Mouse (Mus musculus): Measurements from ENCODE around the gene Sez6l. TPM values are rescaled to one million over a fixed set of nuclear protein-coding genes. Genes with fewer than 3 reads are reported as not detected.
A peak's percentile ranks its signal among the peaks of the same experiment; 100 is the strongest.

Gene Sez6l
- total RNA-seq, 4 experiments from 2014 or later: 193 to 229 (median 215) TPM

DNA sequence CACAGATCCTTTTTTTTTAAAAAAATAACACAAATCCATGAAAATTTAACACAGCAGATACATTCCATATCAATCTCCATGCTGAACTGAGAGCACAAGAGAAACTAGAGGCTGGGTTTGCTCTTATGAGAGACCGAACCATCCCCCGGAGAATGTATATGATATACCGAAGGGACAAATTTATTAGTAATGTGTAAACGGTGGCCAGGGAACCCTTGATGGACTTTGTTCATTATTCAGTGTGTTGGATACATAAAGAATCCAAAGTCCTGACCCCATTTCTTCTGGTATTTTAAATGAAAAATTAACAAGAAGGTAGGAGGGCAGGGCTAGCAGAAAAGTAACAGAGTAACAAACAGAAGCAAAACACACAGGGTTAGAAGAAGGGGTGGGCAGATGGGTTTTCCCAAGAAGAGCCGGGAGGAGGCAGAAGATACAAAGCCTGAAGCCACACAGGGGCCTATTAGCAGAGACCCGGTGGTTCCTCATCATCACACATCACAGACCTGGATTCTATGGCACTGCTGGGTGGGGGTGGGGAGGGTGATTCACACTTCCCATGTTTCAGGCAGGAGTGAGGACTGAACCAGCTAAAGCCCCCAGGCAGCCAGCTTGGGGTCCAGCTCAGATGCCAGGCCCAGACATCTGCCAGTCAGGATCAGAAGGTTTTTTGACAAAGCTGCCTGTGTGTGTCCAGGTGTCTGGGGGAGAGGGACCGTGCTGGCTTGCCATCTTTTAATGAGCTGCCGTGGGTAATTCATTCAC is 76.9 kb downstream of the Sez6l start:
- DNase-seq (ENCODE audit: low spot score in 2 of 2): no peak

DNA sequence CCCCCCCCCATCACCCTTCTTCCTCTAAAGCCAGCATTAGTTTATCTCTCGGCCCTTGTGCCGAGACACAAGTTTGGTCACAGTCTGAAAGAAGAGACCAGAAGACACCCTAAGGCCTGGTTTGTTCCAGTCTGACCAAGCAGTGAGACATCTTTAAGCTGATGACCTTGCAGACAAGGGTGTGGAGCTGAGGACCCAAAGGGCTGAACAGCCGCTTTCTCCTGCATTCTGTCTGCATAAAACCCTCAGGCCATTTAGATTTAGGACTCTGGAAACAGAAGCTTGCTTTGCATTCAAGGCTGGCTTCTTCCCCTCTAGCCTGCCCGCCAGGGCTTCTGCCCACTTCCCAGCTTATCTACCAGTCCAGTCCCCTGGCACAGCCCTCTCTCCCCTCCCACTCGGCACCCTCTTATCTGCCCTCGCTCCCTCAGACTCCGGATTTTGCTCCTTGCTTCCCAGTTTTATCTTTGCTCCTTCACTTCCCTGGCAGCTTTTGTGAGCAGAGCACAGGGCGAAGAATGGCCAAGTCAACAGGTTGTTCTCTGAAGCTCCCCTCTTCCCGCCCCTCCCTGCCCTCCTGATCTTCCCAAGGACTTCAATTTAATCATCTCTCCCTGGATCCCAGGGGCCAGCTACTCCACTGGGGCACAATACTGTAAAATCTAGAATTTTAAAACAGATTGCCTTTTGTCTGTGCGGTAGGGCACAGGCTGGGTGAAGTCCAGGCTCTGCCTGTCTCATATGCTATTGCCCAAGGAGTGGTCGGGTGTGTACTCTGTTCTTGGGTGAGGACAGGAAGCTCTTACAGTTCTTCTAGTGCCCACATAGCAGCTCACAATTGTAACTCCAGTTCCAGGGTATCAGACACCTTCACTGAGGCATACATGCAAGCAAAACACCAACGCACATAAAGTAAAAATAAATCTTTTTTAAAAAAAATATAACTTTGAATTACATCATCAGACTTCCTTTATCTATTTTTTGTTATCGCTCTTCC is 77.8 kb downstream of the Sez6l start:
- DNase-seq (ENCODE audit: low spot score in 2 of 2): no peak

GRCm38 (mm10) chr5:112496753-112497369 is 80.1 kb downstream of the Sez6l start:
- no peak for DNase-seq (ENCODE audit: low spot score in 2 of 2)

DNA sequence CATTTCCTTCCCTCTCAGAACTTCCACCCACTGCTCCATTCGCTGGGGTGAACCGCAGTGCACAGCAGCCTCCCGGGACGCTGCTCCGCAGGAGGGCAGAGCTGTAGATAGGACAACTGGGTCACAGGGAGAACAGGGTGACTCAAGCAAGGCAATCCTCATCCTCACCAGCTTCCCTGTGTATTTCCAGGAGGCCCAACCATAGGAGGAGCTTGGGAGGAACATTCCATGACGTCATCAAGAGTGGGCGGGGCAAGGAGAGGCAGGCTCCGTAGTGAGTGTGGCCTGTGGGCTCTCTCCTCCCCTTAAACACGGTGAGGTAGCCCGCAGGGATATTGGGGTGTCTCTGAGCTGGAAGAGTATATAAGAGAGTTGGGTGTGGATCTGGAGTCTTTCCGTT is 83.5 kb downstream of the Sez6l start:
- peak; percentile 41 to 52 for DNase-seq (ENCODE audit: low spot score in 2 of 2)

- no peak for DNase-seq (ENCODE audit: low spot score in 2 of 2)
These were observed 85.5 kb downstream of the Sez6l start for GRCm38 (mm10) chr5:112491489-112491888.

DNA sequence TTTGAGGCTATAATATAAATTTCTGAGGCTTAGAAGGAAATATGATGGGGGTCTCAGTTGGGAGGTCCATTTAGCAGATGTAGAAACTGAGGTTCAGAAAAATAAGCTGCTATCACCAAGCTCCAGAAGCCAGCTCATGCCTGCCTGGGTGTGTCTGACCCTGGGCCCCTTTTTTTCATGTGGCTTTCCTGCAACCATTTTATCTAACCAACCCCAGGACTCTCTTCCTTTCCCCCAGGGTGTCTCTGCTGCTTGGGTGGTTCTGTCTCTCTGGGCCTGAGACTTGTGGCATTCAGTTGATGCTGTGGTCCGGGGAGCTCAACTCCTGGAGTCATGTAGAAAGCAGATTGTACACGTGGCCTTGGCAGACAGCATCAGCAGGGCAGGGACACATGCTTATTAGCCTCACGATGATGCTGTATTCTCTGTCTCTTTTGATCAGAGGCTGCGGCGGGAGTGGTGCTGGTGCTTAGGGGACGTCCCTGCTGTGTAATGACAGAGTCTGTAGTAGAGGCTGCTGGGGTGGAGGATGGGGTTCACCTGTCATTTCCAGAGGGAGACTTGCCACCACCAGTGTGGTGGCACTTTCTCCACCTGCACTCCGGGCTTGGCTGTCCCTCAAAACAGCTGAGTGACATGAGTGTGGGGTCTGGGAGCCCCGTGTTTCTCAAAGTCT is 88.7 kb downstream of the Sez6l start:
- DNase-seq (ENCODE audit: low spot score in 2 of 2): no peak

DNA sequence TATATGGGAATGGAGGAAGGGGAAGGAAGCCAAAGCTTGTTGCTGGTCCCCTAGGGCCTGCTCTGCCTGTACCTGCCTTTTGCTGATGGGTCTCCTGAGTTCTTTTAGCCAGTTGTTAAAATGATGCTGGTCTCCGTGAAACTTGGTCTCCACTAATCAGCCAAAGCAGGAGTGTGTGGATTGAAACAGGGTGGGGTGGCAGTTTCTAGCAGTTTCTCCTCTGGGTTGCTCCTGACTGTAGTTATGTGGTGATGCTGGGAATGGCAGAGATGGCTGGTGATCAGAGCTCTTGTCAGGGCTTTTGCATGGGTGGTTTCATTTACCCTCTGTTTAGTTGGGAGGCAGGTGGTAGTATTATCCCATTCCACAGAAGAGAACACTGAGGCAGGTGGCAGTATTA is 89.5 kb downstream of the Sez6l start:
- no peak for DNase-seq (ENCODE audit: low spot score in 2 of 2)

DNA sequence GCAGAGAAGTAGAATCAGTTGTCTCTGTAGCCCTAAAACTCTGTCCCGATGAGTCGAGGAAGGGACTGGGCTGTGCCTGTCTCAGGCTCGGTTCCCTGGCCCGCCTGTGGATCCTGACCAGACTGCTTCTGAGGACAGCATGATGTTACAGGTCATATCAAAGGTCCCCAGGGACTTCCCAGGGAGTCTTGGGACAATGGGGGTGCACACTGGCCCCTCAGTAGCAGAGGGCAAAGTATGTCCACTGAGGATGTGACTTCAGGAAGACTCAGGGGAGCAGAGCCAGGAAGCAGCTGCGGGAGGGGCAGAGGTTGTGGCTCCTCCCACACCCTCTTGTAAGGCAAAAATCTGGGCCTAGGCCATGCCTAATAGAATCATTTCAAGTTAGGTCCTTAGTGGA is 90.6 kb downstream of the Sez6l start:
- DNase-seq (ENCODE audit: low spot score in 2 of 2): no peak

DNA sequence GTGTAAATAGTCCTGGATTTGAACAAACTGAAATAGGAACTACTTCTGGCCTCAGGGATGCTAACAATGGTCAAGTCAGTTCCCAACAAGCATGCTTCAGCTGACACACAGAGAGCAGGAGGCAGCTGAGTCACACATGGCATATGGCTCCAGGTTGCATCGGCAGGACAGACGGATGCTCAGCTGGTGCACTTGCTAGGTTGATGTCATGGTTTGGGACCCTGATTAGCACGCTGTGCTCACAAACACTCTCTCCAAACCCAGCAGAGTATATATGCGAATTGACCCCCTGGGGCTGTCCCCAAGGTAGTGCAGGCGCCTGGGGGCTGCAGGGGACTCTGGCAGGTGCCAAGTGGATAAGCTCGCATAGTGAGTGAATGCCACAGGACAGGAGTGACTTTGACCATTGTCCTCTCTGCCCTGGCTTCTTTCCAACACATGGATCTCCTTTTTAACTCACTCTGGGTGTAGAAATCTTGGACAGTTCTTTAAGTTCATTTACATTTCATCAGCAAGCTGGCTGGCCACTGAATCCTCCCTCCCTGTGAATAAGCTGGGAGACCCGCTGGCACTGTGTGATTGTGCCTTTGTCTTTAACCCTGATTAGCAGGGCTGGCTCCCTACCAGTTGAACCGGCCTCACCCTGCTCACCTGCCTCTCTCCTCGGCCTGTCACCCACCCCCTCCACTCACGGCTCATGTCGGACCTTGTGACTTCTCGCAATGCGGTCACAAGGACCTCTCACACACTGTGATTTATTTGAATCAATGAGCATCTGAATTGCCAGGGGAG is 91.9 kb downstream of the Sez6l start:
- peak; percentile 34 to 46 for DNase-seq (ENCODE audit: low spot score in 2 of 2)

DNA sequence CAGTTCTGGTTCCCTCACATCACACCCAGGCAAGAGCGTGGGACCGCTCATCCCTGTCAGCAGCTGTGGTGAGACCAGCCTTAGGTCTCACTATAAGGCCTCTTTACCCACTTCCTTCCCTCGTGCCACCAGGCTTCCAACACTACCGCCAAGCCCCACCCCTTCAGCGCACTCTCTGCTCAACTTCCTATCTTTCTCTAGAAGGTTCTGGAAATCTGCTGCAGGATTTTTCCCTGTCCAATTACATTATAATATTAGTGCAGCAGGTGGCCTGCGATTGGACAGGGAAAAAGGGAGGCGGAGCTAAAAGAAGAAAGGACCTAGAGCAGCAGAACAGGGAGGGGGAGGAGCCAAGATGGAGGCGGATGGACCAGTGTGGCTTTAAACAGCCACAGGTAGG is 94.0 kb downstream of the Sez6l start:
- DNase-seq (ENCODE audit: low spot score in 2 of 2): no peak

DNA sequence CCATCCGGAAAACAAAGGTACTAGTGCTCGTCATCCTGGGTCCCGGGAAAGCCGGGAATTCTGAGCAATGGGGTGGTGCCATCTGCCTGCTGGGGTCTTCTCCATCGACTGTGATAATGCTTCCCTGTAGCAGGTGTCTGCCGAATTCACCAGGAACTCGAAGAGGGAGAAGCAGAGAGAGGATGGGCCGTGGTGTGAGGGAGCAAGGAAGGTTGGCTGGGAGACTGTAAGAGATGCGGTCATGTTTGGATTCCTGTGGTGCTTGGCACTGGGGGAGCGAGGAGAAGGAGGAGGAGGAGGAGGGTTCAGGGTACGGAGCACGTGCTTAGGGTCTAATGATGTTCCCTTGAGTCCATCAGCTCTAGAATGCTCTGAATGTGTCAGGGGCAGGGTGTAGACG is 94.4 kb downstream of the Sez6l start:
- DNase-seq (ENCODE audit: low spot score in 2 of 2): no peak

DNA sequence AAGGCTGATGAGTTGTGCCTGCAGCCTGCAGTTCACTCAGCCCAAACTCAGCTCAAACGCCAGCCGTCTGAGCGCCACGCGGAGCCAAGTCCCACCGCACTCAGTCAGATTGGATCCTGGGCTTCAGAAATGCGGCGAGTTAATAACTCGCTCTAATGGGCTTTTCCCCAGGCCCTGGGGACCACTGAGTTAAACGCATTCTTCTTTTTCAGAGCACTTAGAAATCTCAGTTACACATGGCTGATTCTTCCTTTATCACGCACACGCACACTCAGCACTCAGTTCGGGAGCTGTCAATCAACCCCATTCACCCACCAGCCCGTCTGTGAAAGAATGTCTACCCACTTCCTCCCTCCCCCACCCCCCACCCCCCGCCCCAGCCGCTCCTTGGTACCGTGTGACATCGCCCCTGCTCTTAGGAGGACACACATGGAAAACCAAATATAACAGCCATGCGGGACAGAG is 95.0 kb downstream of the Sez6l start:
- no peak for DNase-seq (ENCODE audit: low spot score in 2 of 2)

GRCm38 (mm10) chr5:112473453-112473852 is 103.5 kb downstream of the Sez6l start:
- DNase-seq (ENCODE audit: low spot score in 2 of 2): no peak

DNA sequence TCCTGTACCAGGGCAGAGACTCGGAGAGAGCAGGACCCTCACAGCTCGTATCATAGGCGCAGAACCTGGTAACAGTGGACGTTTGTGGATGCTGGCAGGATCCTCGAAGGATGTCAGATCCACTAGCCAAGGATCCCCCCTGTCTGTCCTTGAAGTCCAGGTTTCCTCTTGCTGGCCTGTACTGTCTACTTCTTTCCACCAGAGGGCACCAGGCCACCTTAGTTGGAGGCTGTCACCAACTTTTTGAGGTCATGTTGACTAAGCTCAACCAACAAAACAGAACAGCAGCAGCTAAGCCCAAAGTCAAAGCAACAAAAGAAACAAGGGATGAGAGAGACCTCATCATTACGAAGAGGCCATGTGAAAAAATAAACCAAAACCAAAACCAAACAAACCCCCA is 106.8 kb downstream of the Sez6l start:
- DNase-seq (ENCODE audit: low spot score in 2 of 2): peak in 1 of 2 experiments; percentile 60

DNA sequence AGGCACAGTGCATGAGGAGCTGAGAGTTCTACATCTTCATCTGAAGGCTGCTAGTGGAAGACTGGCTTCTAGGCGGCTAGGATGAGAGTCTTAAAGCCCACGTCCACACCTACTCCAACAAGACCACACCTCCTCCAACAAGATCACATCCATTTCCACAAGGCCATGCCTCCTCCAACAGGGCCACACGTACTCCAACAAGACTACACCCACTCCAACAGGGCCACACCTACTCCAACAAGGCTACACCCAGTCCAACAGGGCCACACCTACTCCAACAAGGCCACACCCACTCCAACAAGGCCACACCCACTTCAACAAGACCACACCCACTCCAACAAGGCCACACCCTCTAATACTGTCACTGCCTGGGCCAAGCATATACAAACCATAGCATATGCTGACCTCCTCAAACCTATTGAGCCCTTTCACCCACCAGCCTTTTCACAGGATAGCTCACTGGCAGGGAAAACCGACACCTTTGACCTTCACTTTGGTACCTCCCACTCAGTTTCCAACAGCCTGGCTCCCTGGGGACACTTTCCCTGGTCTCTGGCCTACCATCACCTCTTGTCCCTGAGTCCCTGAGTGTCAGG is 107.9 kb downstream of the Sez6l start:
- no peak for DNase-seq (ENCODE audit: low spot score in 2 of 2)

DNA sequence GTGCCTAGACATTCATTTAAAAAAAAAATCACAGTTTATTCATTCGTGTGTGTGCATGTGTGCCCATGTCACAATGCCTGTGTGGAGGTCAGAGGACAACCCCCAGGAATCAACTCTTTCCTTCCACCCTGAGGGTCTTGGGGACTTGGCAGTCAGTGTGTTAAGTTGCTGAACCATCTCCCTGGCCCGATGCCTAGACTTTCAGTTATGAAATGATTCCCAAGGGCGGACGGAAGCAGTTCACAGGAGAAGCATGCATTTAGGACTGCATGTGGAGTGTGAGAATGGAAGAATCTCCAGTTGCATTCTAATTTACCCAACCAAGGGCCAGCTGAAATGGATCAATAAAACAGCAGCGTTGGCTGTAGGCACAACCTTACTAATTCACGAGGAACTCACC is 110.7 kb downstream of the Sez6l start:
- DNase-seq (ENCODE audit: low spot score in 2 of 2): no peak

DNA sequence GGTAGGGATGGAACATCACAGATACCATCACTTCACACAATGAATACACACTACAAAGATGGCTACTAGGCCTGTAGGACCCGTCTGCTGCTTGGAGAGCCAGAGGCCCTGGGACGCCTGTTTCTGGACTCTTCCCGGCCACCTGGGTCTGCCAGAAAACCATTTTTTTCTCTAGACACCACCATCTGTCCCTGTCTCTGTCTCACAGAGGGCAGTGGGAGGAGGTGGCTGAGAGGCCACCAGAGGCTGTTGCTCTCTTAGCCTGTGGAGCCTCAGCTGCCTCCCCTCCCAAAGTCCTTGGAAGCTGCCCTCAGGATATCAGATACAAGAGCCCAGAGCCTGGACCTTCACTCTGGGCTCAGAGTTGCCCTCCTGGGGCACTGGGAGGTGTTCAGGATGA is 117.1 kb downstream of the Sez6l start:
- DNase-seq (ENCODE audit: low spot score in 2 of 2): no peak

DNA sequence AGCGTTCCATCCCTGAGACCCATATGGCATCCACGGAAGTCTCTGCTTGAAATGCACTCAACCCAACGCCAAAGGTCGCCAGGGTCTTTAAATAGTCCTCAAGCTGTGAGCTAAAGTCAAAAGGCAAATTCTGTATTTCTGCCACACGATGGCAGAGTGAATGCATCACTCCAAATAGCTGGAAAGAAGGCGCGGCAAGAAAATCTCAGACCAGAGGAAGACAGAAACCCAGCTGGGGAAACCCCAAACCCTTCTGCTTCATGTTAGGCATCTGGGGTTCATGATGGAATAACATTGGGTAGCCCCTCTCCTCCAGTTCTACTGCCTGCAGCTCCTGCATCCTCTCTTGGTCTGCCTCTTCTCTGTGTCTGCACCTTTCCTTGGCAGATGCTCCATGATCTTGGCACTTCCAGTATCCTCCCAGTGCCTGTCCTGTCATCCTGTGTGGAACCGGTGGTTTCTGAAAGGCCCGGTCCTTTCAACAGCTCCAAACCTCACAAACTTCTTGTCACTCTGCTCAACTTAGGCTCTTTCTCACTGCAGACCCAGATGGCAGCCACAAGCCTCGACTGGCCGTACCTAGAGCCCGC is 121.9 kb downstream of the Sez6l start:
- no peak for DNase-seq (ENCODE audit: low spot score in 2 of 2)

DNA sequence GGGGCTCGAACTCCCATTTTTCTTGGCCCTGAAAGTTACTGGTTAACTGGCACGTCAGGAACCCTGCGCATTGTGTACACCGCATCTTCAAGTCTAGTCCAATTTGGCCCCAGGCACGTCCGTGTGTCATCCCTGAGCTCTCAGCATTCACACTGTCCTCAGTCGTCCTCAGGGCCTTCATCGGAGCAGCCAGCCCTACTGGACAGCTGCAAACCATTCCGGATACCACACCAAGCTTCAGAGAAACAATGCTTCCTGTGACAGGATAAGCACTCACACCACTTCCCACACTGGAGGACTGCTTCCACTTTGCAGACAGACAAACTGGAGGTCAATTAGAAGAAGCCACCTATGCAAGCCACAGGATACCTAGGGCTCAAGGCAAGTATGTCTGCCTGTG is 123.9 kb downstream of the Sez6l start:
- no peak for DNase-seq (ENCODE audit: low spot score in 2 of 2)
